Mouse (Mus musculus) neural tube, embryonic 11.5 days (tissue): Measurements from ENCODE around the gene Grid1. TPM values are rescaled to one million over a fixed set of nuclear protein-coding genes. Genes with fewer than 3 reads are reported as not detected.

ENCODE experiments used
- ATAC-seq: fragments of 200-750 bp; cut with Nextera tagmentation; 2 replicates; pipeline ENCODE4 v1.8.0; 2017; ENCODE audit warnings: moderate number of reproducible peaks, mild to moderate bottlenecking, moderate TSS enrichment, moderate library complexity; ENCODE audit not compliant: insufficient read depth, low FRiP score, low TSS enrichment
- DNase-seq: peaks from one replicate; pipeline ENCODE4 v3.0.0-alpha.2; 2015; ENCODE audit warnings: low spot score
- H3K27ac ChIP-seq: fragments of 300-500 bp; sonication (generic); 2 replicates; pipeline ENCODE4 v1.5.1; 2014; ENCODE audit warnings: low read depth, mild to moderate bottlenecking, low read length
- H3K27me3 ChIP-seq: fragments of 300-500 bp; sonication (generic); 2 replicates; pipeline ENCODE4 v1.6.1; 2014; ENCODE audit warnings: mild to moderate bottlenecking, low read length, mixed read lengths; ENCODE audit not compliant: control insufficient read depth, insufficient read depth
- H3K36me3 ChIP-seq: fragments of 300-500 bp; sonication (generic); 2 replicates; pipeline ENCODE4 v1.6.1; 2014; ENCODE audit warnings: mild to moderate bottlenecking, low read length, moderate library complexity, mixed read lengths; ENCODE audit not compliant: control insufficient read depth, insufficient read depth
- H3K4me1 ChIP-seq: fragments of 300-500 bp; sonication (generic); 2 replicates; pipeline ENCODE4 v1.6.1; 2014; ENCODE audit warnings: low read length, mixed read lengths; ENCODE audit not compliant: control insufficient read depth, insufficient read depth
- H3K4me2 ChIP-seq: fragments of 300-500 bp; sonication (generic); 2 replicates; pipeline ENCODE4 v1.6.1; 2014; ENCODE audit warnings: low read depth, mild to moderate bottlenecking, moderate library complexity
- H3K4me3 ChIP-seq: fragments of 300-500 bp; sonication (generic); 2 replicates; pipeline ENCODE4 v1.5.1; 2014; ENCODE audit warnings: low read depth, low read length
- H3K9ac ChIP-seq: fragments of 300-500 bp; sonication (generic); 2 replicates; pipeline ENCODE4 v1.6.1; 2014; ENCODE audit warnings: mild to moderate bottlenecking, low read length
- H3K9me3 ChIP-seq: fragments of 300-500 bp; sonication (generic); 2 replicates; pipeline ENCODE4 v1.6.1; 2016; ENCODE audit warnings: low read length; ENCODE audit not compliant: control insufficient read depth
- WGBS: fragments of 180-500 bp; shearing (Covaris S2); extraction: QIAGEN DNeasy Blood & Tissue Kit; methylation state at CpG from one replicate; pipeline ENCODE4 v1.1.7; 2014; 5-methylcytosine and 5-hydroxymethylcytosine counted together
- polyA plus RNA-seq: library from polyadenylated mRNA; unstranded; fragments of >200 nt; fragmentation: Nextera tagmentation; extraction: Ambion mirVana; gene quantifications from 2 replicates; pipeline ENCODE4 v1.2.1, GENCODE M21; 2014

Gene Grid1
- polyA plus RNA-seq, 1 experiment from 2014 or later: 1.7 TPM

- DNase-seq: no peak
- H3K36me3 ChIP-seq: no peaks in the 10 kb centered on the region
- no peak overlapping the region for H3K27ac ChIP-seq
- no peak for ATAC-seq
- no peaks in the 10 kb centered on the region for H3K27me3 ChIP-seq
- H3K9ac ChIP-seq: no peak overlapping the region
- no peak overlapping the region for H3K4me2 ChIP-seq
- no peak overlapping the region for H3K4me3 ChIP-seq
- whole genome bisulfite sequencing: 80% methylated on average over 6 of the region's 6 CpGs
- no peaks in the 10 kb centered on the region for H3K4me1 ChIP-seq
- no peaks in the 10 kb centered on the region for H3K9me3 ChIP-seq
Measured at GRCm38 (mm10) chr14:34919221-34919620, 99.3 kb downstream of the Grid1 start.

- Histone ChIP-seq H3K36me3 (no peaks in the 10 kb centered on the region), H3K4me2 (no peak overlapping the region), H3K4me1 (no peaks in the 10 kb centered on the region), H3K27ac (no peak overlapping the region), H3K9me3 (no peaks in the 10 kb centered on the region), H3K9ac (no peak overlapping the region), H3K27me3 (no peaks in the 10 kb centered on the region), H3K4me3 (no peak overlapping the region)
- WGBS: 81% methylated on average over 9 of the region's 9 CpGs
- ATAC-seq (no peak), DNase-seq (no peak)
Measured at GRCm38 (mm10) chr14:34921265-34921664, 101.4 kb downstream of the Grid1 start.

GRCm38 (mm10) chr14:34925021-34925420 is 105.1 kb downstream of the Grid1 start:
- Histone ChIP-seq H3K4me2 (no peak overlapping the region), H3K27ac (no peak overlapping the region), H3K4me1 (no peaks in the 10 kb centered on the region), H3K36me3 (no peaks in the 10 kb centered on the region), H3K4me3 (no peak overlapping the region), H3K9me3 (no peaks in the 10 kb centered on the region), H3K9ac (no peak overlapping the region), H3K27me3 (no peaks in the 10 kb centered on the region)
- no peak for ATAC-seq
- DNase-seq: no peak
- WGBS: 72% methylated on average over 5 of the region's 5 CpGs

GRCm38 (mm10) chr14:34930040-34930719 is 110.3 kb downstream of the Grid1 start:
- no peak overlapping the region for H3K9ac ChIP-seq
- no peak overlapping the region for H3K27ac ChIP-seq
- DNase-seq: no peak
- no peaks in the 10 kb centered on the region for H3K9me3 ChIP-seq
- H3K4me1 ChIP-seq: no peaks in the 10 kb centered on the region
- no peaks in the 10 kb centered on the region for H3K27me3 ChIP-seq
- H3K4me2 ChIP-seq: no peak overlapping the region
- no peak for ATAC-seq
- 83% methylated on average over 8 of the region's 8 CpGs for WGBS
- H3K4me3 ChIP-seq: no peak overlapping the region
- H3K36me3 ChIP-seq: no peaks in the 10 kb centered on the region

GRCm38 (mm10) chr14:34933197-34933596 is 113.3 kb downstream of the Grid1 start:
- no peak overlapping the region for H3K27ac ChIP-seq
- H3K4me2 ChIP-seq: no peak overlapping the region
- DNase-seq (no peak), ATAC-seq (no peak; the same call in 1 of the 2 replicates)
- no peaks in the 10 kb centered on the region for H3K9me3 ChIP-seq
- no peaks in the 10 kb centered on the region for H3K27me3 ChIP-seq
- H3K4me1 ChIP-seq: no peaks in the 10 kb centered on the region
- 35% methylated on average over 4 of the region's 4 CpGs for whole genome bisulfite sequencing
- H3K36me3 ChIP-seq: no peaks in the 10 kb centered on the region
- no peak overlapping the region for H3K9ac ChIP-seq
- H3K4me3 ChIP-seq: no peak overlapping the region

- H3K9ac ChIP-seq: no peak overlapping the region
- 0 out of 2 replicates have a peak overlapping the region, but pooled peaks have one; percentile 12 for H3K4me2 ChIP-seq
- 27% methylated on average over 13 of the region's 13 CpGs for WGBS
- H3K36me3 ChIP-seq: no peaks in the 10 kb centered on the region
- ATAC-seq (peak; percentile 32), DNase-seq (no peak)
- H3K27me3 ChIP-seq: no peaks in the 10 kb centered on the region
- H3K27ac ChIP-seq: no peak overlapping the region
- no peaks in the 10 kb centered on the region for H3K9me3 ChIP-seq
- H3K4me3 ChIP-seq: no peak overlapping the region
- no peaks in the 10 kb centered on the region for H3K4me1 ChIP-seq
Measured at GRCm38 (mm10) chr14:34936192-34936770, 116.4 kb downstream of the Grid1 start.

- Histone ChIP-seq H3K4me2 (no peak overlapping the region), H3K9me3 (no peaks in the 10 kb centered on the region), H3K4me1 (no peaks in the 10 kb centered on the region), H3K36me3 (no peaks in the 10 kb centered on the region), H3K9ac (no peak overlapping the region), H3K27ac (no peak overlapping the region), H3K4me3 (no peak overlapping the region), H3K27me3 (no peaks in the 10 kb centered on the region)
- 87% methylated on average over 14 of the region's 14 CpGs for WGBS
- ATAC-seq: no peak
- no peak for DNase-seq
Measured at GRCm38 (mm10) chr14:34944390-34944979, 124.6 kb downstream of the Grid1 start.

- Histone ChIP-seq H3K4me2 (no peak overlapping the region), H3K27me3 (no peaks in the 10 kb centered on the region), H3K4me1 (no peaks in the 10 kb centered on the region), H3K36me3 (no peaks in the 10 kb centered on the region), H3K27ac (no peak overlapping the region), H3K4me3 (no peak overlapping the region), H3K9me3 (no peaks in the 10 kb centered on the region), H3K9ac (no peak overlapping the region)
- DNase-seq (no peak), ATAC-seq (no peak)
- 92% methylated on average over 17 of the region's 17 CpGs for WGBS
Measured at GRCm38 (mm10) chr14:34945471-34946313, 125.8 kb downstream of the Grid1 start.
